Mouse (Mus musculus) forebrain, embryonic 11.5 days (tissue): ENCODE results near the gene Dnajb8. TPM values are rescaled to one million over a fixed set of nuclear protein-coding genes. Genes with fewer than 3 reads are reported as not detected.

Experiments used
- ATAC-seq: fragments of 200-750 bp; cut with Nextera tagmentation; replicated peaks from 2 replicates; pipeline ENCODE4 v1.8.0; 2017; ENCODE audit warnings: moderate TSS enrichment; ENCODE audit not compliant: low FRiP score
- DNase-seq: peaks from one replicate; pipeline ENCODE4 v3.0.0-alpha.2; 2017; ENCODE audit warnings: low spot score
- H3K27ac ChIP-seq: fragments of 300-500 bp; sonication (generic); 2 replicates; pipeline ENCODE4 v1.5.1; 2014; ENCODE audit warnings: low read depth, low read length
- H3K27me3 ChIP-seq: fragments of 300-500 bp; sonication (generic); 2 replicates; pipeline ENCODE4 v1.6.1; 2014; ENCODE audit warnings: mild to moderate bottlenecking, low read length, mixed read lengths; ENCODE audit not compliant: control insufficient read depth, insufficient read depth
- H3K36me3 ChIP-seq: fragments of 300-500 bp; sonication (generic); 2 replicates; pipeline ENCODE4 v1.6.1; 2014; ENCODE audit warnings: mild to moderate bottlenecking, low read length, moderate library complexity, mixed read lengths; ENCODE audit not compliant: control insufficient read depth, insufficient read depth
- H3K4me1 ChIP-seq: fragments of 300-500 bp; sonication (generic); replicated peaks from 2 replicates; pipeline ENCODE4 v1.6.1; 2014; ENCODE audit warnings: low read length, mixed read lengths; ENCODE audit not compliant: control insufficient read depth, insufficient read depth
- H3K4me2 ChIP-seq: fragments of 300-500 bp; sonication (generic); 2 replicates; pipeline ENCODE4 v1.6.1; 2014; ENCODE audit warnings: low read depth, mild to moderate bottlenecking, low read length, moderate library complexity, mixed read lengths; ENCODE audit not compliant: severe bottlenecking
- H3K4me3 ChIP-seq: fragments of 300-500 bp; sonication (generic); 2 replicates; pipeline ENCODE4 v1.5.1; 2014; ENCODE audit warnings: low read depth, low read length
- H3K9ac ChIP-seq: fragments of 300-500 bp; sonication (generic); 2 replicates; pipeline ENCODE4 v1.6.1; 2014; ENCODE audit warnings: low read length
- H3K9me3 ChIP-seq: fragments of 300-500 bp; sonication (generic); 2 replicates; pipeline ENCODE4 v1.6.1; 2016; ENCODE audit warnings: low read length, mixed read lengths; ENCODE audit not compliant: control insufficient read depth
- whole genome bisulfite sequencing: fragments of 180-500 bp; shearing (Covaris S2); extraction: QIAGEN DNeasy Blood & Tissue Kit; methylation state at CpG from one replicate; pipeline ENCODE4 v1.1.7; 2014; 5-methylcytosine and 5-hydroxymethylcytosine counted together
- polyA plus RNA-seq: library from polyadenylated mRNA; unstranded; fragments of >200 nt; fragmentation: Nextera tagmentation; extraction: Ambion mirVana; gene quantifications from 2 replicates; pipeline ENCODE4 v1.2.1, GENCODE M21; 2014

Gene Dnajb8
- polyA plus RNA-seq, 1 experiment from 2014 or later: not detected

DNA sequence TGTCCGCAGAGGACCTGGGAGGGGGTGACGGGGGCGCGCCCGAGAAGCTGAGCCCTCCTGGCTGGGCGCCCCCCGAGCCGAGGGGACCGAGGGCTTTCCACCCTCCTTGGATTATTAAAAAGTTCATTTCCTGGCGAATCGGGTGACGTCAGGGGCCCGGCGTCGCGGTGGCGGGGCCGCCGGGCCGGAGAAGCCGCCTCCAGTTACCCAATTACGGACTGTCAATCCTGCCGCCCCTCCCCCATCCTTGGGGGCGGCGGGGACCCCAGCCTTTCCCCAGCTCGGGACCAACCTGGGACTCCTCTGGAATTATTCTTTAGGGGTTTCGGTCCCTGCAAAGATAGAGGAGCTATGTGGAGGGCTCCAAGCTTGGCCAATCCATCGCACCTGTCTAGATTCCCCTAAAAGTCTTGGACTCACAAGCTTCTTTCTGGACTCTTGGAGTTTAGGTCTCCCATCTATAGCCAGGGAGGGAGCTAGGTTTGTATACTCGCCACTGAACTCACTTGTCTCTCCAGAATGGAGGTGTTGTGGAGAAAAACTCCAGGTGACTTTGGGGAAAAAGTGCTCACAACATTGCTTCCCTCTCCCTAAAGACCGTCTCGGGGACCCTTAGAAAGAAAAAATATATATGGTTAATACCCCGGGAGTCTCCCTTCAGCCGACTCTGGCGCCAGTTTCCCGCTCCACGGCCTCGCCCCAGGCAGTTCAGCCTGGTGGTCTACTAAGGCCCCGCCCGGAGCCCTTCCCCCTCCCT is 24.6 kb upstream of the Dnajb8 start:
- DNase-seq (peak; percentile 68), ATAC-seq (no peak)

DNA sequence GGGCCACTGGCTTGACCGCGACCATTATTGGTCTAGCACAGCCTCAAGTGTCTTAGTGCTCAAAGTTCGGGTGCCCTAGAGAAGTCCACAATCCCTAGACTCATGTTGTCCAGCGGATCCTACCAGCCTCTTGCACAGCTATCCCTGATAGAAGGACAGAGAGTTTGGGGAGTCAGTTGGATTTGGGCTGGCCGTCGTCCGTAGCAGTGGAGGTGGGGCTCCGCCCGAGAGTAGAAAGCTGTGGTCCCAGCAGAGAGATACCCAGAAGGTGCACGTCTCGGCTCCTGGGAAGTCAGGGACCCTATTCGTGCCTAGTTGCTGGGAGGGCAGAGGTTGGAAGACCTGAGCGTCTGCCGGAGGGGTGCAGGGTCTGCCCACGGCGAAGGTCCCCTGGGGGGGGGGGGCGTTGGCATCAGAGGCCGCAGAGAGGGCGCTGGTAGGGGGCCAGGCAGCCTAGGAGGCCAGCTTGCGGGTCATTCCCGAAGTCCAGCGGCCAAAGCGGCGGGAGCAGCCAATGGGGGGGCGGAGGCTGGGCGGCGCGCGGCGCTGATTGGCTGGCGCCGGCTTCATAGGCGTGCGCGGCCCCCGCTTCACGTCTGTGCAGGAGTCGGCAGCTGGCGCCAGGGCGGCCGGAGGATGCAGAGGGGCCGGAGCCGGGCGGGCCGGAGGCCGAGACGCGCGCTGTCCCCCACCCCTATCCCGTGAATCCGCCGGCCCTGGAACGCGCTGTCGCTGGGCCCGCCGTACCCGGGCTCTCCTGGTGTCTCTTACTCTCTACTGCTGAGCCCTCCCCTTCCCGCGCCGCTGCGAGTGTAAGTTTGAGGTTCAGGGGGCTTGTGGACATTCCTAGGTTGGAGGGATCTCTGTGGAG is 23.8 kb upstream of the Dnajb8 start:
- Histone ChIP-seq H3K4me2 (peak overlapping the region; percentile 57), H3K27ac (no peak overlapping the region)

More for the DNA sequence above, 24.6 kb upstream of the Dnajb8 start:
- Histone ChIP-seq H3K27me3 (peaks cover 97% of the 10 kb centered on the region), H3K9me3 (no peaks in the 10 kb centered on the region), H3K27ac (no peak overlapping the region), H3K4me3 (peak overlapping the region; percentile 34), H3K4me2 (peak overlapping the region; percentile 60), H3K36me3 (no peaks in the 10 kb centered on the region), H3K9ac (0 out of 2 replicates have a peak overlapping the region, but pooled peaks have one; percentile 9), H3K4me1 (peaks cover 30% of the 10 kb centered on the region)
- 1% methylated on average over 39 of the region's 39 CpGs for WGBS

DNA sequence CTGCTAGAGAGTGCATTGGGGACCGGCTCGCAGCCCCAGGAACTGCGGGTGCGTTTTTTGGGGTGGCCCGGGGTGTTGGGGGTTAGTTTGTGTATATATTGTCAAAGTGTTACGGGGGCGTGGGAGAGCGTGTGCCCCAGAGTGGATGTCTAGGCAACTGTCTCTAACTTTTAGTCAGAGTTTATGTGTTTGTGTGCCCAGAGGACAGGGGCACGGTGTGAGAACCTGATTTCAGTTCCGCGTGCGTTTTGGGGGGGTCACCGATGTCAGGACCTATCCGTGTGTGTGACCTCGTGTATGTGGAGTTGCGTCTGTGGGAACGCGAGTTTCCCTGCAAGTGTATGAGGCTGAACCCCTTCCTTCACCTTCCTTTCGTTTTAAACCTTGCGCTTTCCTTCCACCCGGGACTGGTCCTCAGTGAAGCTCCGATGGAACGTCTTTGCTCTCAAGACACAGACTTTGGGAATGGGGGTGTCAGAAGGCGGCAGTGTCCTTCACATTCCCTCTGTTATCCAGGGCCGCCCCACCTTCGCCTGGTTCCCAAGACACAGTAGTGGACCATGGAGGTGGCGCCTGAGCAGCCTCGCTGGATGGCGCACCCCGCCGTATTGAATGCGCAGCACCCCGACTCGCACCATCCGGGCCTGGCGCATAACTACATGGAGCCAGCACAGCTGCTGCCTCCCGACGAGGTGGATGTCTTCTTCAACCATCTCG is 22.9 kb upstream of the Dnajb8 start:
- Histone ChIP-seq H3K9me3 (no peaks in the 10 kb centered on the region), H3K36me3 (no peaks in the 10 kb centered on the region), H3K4me3 (peak overlapping the region; percentile 32), H3K27me3 (peaks cover 95% of the 10 kb centered on the region), H3K4me1 (peaks cover 23% of the 10 kb centered on the region), H3K4me2 (peak overlapping the region; percentile 57), H3K9ac (no peak overlapping the region), H3K27ac (no peak overlapping the region)
- ATAC-seq (no peak), DNase-seq (peak; percentile 54)
- WGBS: under 1% methylated on average over 39 of the region's 39 CpGs

More for the DNA sequence above, 23.8 kb upstream of the Dnajb8 start:
- H3K4me1 ChIP-seq: peaks cover 30% of the 10 kb centered on the region
- 1% methylated on average over 57 of the region's 62 CpGs for WGBS
- ATAC-seq (peak; percentile 68), DNase-seq (peak; percentile 86)
- H3K9ac ChIP-seq: no peak overlapping the region
- peak overlapping the region; percentile 32 for H3K4me3 ChIP-seq
- peaks cover 95% of the 10 kb centered on the region for H3K27me3 ChIP-seq
- H3K36me3 ChIP-seq: no peaks in the 10 kb centered on the region
- no peaks in the 10 kb centered on the region for H3K9me3 ChIP-seq

DNA sequence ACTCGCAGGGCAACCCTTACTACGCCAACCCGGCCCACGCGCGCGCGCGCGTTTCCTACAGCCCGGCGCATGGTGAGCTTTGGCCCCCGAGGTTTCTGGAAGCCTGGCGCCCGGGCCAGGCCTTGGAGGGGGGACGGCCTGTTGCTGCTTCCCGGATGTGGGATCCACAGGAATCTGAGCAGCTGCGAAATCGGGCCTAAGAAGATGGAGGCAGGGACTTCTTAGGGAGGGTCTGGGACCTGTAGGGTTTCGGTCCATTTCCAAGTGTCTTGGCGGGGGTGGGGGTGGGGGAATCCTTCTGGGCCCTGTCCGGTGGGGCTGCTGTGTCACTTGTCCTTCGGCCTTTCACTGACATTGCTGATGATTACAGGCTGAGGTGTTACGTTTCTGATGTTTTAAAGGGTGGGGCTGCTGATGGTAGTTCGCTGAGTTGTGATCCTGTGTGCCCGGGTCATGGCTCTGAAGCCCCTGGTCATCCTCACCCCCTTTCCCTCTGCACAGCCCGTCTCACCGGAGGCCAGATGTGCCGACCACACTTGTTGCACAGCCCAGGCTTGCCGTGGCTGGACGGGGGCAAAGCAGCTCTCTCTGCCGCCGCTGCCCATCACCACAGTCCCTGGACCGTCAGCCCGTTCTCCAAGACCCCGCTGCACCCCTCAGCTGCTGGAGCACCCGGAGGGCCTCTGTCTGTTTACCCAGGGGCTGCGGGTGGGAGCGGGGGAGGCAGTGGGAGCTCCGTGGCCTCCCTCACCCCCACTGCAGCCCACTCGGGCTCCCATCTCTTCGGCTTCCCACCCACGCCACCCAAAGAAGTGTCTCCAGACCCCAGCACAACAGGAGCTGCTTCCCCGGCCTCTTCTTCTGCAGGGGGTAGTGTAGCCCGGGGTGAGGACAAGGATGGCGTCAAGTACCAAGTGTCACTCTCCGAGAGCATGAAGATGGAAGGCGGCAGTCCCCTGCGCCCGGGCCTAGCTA is 22.1 kb upstream of the Dnajb8 start:
- no peak overlapping the region for H3K9ac ChIP-seq
- ATAC-seq (no peak), DNase-seq (peak; percentile 57)
- peaks cover 96% of the 10 kb centered on the region for H3K27me3 ChIP-seq
- 0 out of 2 replicates have a peak overlapping the region, but pooled peaks have one; percentile 32 for H3K4me3 ChIP-seq
- no peaks in the 10 kb centered on the region for H3K9me3 ChIP-seq
- WGBS: 3% methylated on average over 50 of the region's 50 CpGs
- no peak overlapping the region for H3K27ac ChIP-seq
- H3K36me3 ChIP-seq: no peaks in the 10 kb centered on the region
- peaks cover 23% of the 10 kb centered on the region for H3K4me1 ChIP-seq
- H3K4me2 ChIP-seq: peak overlapping the region; percentile 26; the same call in 1 of the 2 replicates

DNA sequence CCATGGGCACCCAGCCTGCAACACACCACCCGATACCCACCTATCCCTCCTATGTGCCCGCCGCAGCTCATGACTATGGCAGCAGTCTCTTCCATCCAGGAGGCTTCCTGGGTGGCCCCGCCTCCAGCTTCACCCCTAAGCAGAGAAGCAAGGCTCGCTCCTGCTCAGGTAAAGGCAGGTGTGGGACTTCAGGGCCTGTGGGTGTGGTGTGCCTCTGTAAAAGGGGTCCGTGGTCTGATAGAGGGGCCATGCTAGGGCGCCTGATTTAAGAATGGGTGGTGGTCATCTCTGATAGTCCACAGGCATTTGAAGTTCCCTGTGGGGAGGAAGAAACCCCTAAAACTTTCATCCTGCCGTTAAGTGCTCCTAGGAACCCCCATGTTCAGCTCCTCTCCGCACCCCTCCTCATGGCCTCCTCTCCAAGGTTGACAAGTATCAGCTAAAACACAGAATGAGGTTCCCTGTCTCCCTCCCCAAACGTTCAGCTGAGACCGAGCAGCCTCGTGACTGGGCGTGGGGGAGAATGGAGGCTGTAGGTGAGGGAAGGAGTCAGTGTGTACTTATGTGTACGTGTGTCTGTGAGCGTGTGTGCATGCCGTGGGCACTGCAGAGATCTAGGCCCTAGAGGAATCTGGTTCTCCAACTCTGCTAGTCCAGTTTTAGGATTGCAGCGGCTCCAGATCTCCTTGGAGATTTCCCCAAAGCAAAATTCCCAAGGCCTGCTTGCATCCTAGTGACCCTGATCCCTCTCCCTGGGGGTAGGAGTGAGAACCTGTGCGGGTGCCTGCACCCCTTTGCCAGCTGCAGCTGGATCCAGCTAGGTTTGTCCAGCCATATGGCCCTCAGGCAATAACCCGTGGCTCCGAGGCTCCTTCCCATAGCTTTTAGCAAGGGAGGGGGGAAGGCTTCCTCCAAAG is 21.1 kb upstream of the Dnajb8 start:
- 5% methylated on average over 20 of the region's 20 CpGs for whole genome bisulfite sequencing
- no peaks in the 10 kb centered on the region for H3K9me3 ChIP-seq
- peaks cover 96% of the 10 kb centered on the region for H3K27me3 ChIP-seq
- H3K4me3 ChIP-seq: no peak overlapping the region
- no peaks in the 10 kb centered on the region for H3K36me3 ChIP-seq
- H3K4me1 ChIP-seq: peaks cover 23% of the 10 kb centered on the region
- DNase-seq (peak; percentile 50), ATAC-seq (no peak)
- no peak overlapping the region for H3K9ac ChIP-seq
- H3K27ac ChIP-seq: no peak overlapping the region
- H3K4me2 ChIP-seq: no peak overlapping the region

DNA sequence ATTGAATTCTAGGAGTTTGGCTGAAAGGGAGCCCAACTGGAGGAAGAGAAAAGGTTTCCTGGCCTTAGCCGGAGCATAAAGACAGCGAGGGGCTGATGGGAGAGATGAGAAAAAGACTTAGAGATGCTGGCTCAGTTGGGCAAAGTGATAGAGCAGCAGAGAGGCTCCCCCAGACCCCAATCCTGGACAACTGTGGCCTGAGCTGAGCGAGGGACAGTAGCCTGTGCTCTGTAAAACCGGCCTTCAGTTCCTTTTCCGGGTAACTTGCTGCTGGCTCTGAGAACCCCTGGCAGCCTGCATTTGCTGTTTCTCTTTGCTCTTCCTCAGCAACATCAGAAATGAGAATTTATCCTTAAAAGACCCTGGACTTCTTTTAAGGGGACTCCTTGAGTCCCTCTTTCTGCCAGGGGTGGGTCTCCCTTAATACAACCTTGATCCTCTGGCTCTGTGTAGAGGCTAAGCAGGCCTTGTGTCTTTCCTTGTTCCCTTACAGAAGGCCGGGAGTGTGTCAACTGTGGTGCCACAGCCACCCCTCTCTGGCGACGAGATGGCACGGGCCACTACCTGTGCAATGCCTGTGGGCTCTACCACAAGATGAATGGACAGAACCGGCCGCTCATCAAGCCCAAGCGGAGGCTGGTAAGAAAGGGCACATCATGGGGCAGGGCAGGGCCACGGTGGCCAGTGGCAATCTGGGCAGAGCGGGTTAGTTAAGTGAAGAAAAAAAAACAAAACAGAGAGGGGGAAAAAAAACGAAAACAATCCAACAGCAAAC is 20.0 kb upstream of the Dnajb8 start:
- ATAC-seq: no peak
- peaks cover 15% of the 10 kb centered on the region for H3K4me1 ChIP-seq
- no peak overlapping the region for H3K4me2 ChIP-seq
- DNase-seq: peak; percentile 58
- peaks cover 95% of the 10 kb centered on the region for H3K27me3 ChIP-seq
- H3K9ac ChIP-seq: no peak overlapping the region
- WGBS: 4% methylated on average over 15 of the region's 15 CpGs
- no peak overlapping the region for H3K27ac ChIP-seq
- H3K9me3 ChIP-seq: no peaks in the 10 kb centered on the region
- H3K36me3 ChIP-seq: no peaks in the 10 kb centered on the region
- H3K4me3 ChIP-seq: no peak overlapping the region
